ENCODE assay signal across 25 mouse cellular contexts in the genomic region with DNA sequence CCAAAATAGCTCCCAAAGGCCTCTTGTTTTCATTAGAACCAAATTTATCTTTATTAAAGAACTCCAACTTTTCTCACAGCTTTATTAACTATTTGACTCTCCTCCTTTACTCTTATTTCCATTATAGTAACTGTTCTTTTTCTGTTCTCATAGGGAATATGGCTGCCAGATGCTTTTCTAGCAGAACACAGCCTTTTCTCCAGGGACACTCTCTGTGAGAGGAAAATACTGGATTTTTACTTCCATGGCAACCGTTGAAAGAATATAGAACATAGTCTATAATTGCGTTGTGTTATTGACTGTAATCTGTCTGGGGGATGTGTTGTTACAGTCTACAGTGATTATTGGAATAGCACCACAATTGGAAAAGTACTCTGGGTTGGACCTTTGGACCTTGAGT.
A peak's percentile ranks its signal among the peaks of the same experiment; 100 is the strongest.
DNase-seq lines count a peak whose midpoint lies in the region; ATAC-seq and TF ChIP-seq lines count a peak whose summit lies in the region.
"Had no signal": no experiment of that assay in that cellular context is flagged by ENCODE, and none has a peak within 500 bp of the region (broad histone marks: within the 10 kb centered on the region; RNA-seq: fewer than 3 reads in every experiment).

No protein-coding gene starts in this region.

- no peak overlapping the region for H3K9ac ChIP-seq in embryonic facial prominence, embryonic 14.5 days (ENCODE audit: low read depth, low read length)
- H3K9ac ChIP-seq in hindbrain, postnatal 0 days (replicated peaks; ENCODE audit: low read length): no peak overlapping the region
- no peak overlapping the region for H3K9ac ChIP-seq in hindbrain, embryonic 13.5 days
- H3K9ac ChIP-seq in midbrain, embryonic 11.5 days (ENCODE audit: low read length): no peak overlapping the region
- H3K9ac ChIP-seq in midbrain, postnatal 0 days (replicated peaks; ENCODE audit: low read length, poor library complexity, severe bottlenecking): no peak overlapping the region
- no peak overlapping the region for H3K9ac ChIP-seq in midbrain, embryonic 13.5 days (replicated peaks)
- H3K9ac ChIP-seq: embryonic facial prominence, embryonic 13.5 days; forebrain, embryonic 13.5 days; forebrain, embryonic 15.5 days had no signal

- H3K36me3 ChIP-seq in embryonic facial prominence, embryonic 14.5 days (ENCODE audit: control insufficient read depth, insufficient read depth, low read length): no peaks in the 10 kb centered on the region
- H3K36me3 ChIP-seq in embryonic facial prominence, embryonic 10.5 days (replicated peaks): no peaks in the 10 kb centered on the region
- H3K36me3 ChIP-seq in hindbrain, postnatal 0 days (ENCODE audit: insufficient read depth, low read length): no peaks in the 10 kb centered on the region
- H3K36me3 ChIP-seq in hindbrain, embryonic 13.5 days: no peaks in the 10 kb centered on the region
- no peaks in the 10 kb centered on the region for H3K36me3 ChIP-seq in midbrain, embryonic 11.5 days (ENCODE audit: control insufficient read depth, insufficient read depth, low read length)
- no peaks in the 10 kb centered on the region for H3K36me3 ChIP-seq in midbrain, embryonic 10.5 days
- H3K36me3 ChIP-seq in midbrain, postnatal 0 days (ENCODE audit: insufficient read depth, low read length): no peaks in the 10 kb centered on the region
- no peaks in the 10 kb centered on the region for H3K36me3 ChIP-seq in midbrain, embryonic 13.5 days
- H3K36me3 ChIP-seq: embryonic facial prominence, embryonic 13.5 days; forebrain, embryonic 15.5 days; G1E had no signal

- no peak overlapping the region for H3K4me2 ChIP-seq in embryonic facial prominence, embryonic 14.5 days (ENCODE audit: low read depth, low read length)
- no peak overlapping the region for H3K4me2 ChIP-seq in hindbrain, postnatal 0 days (ENCODE audit: low read depth, low read length)
- H3K4me2 ChIP-seq in hindbrain, embryonic 13.5 days: no peak overlapping the region
- H3K4me2 ChIP-seq in midbrain, embryonic 11.5 days: no peak overlapping the region
- no peak overlapping the region for H3K4me2 ChIP-seq in midbrain, postnatal 0 days (ENCODE audit: low read depth, low read length, poor library complexity, severe bottlenecking)
- H3K4me2 ChIP-seq in midbrain, embryonic 13.5 days (replicated peaks): no peak overlapping the region
- H3K4me2 ChIP-seq: embryonic facial prominence, embryonic 13.5 days; forebrain, embryonic 13.5 days; forebrain, embryonic 15.5 days had no signal

- H3K27me3 ChIP-seq in embryonic facial prominence, embryonic 14.5 days (replicated peaks; ENCODE audit: control insufficient read depth, insufficient read depth, low read length): no peaks in the 10 kb centered on the region
- no peaks in the 10 kb centered on the region for H3K27me3 ChIP-seq in embryonic facial prominence, embryonic 10.5 days (replicated peaks; ENCODE audit: low read depth, poor library complexity, severe bottlenecking)
- H3K27me3 ChIP-seq in hindbrain, postnatal 0 days (ENCODE audit: insufficient read depth, low read length): no peaks in the 10 kb centered on the region
- H3K27me3 ChIP-seq in hindbrain, embryonic 13.5 days: no peaks in the 10 kb centered on the region
- no peaks in the 10 kb centered on the region for H3K27me3 ChIP-seq in midbrain, embryonic 11.5 days (ENCODE audit: control insufficient read depth, insufficient read depth, low read length)
- no peaks in the 10 kb centered on the region for H3K27me3 ChIP-seq in midbrain, embryonic 10.5 days (ENCODE audit: low read depth, poor library complexity, severe bottlenecking)
- H3K27me3 ChIP-seq in midbrain, postnatal 0 days (ENCODE audit: insufficient read depth, low read length): no peaks in the 10 kb centered on the region
- no peaks in the 10 kb centered on the region for H3K27me3 ChIP-seq in midbrain, embryonic 13.5 days
- H3K27me3 ChIP-seq: CH12.LX; embryonic facial prominence, embryonic 13.5 days; Patski had no signal

- H3K27ac ChIP-seq in embryonic facial prominence, embryonic 14.5 days (replicated peaks; ENCODE audit: low read depth, low read length): no peak overlapping the region
- no peak overlapping the region for H3K27ac ChIP-seq in embryonic facial prominence, embryonic 10.5 days (replicated peaks)
- no peak overlapping the region for H3K27ac ChIP-seq in hindbrain, postnatal 0 days
- no peak overlapping the region for H3K27ac ChIP-seq in hindbrain, embryonic 13.5 days
- H3K27ac ChIP-seq in midbrain, embryonic 11.5 days (ENCODE audit: low read depth, low read length): no peak overlapping the region
- no peak overlapping the region for H3K27ac ChIP-seq in midbrain, embryonic 10.5 days (replicated peaks)
- H3K27ac ChIP-seq in midbrain, postnatal 0 days (ENCODE audit: low read depth, low read length): no peak overlapping the region
- H3K27ac ChIP-seq in midbrain, embryonic 13.5 days: no peak overlapping the region
- H3K27ac ChIP-seq: embryonic facial prominence, embryonic 13.5 days; forebrain, embryonic 13.5 days; forebrain, embryonic 15.5 days had no signal

- 63% methylated on average over 2 of the region's 2 CpGs for WGBS in embryonic facial prominence, embryonic 14.5 days
- WGBS in embryonic facial prominence, embryonic 10.5 days: 88% methylated on average over 2 of the region's 2 CpGs
- WGBS in hindbrain, postnatal 0 days: 75% methylated on average over 2 of the region's 2 CpGs
- 82% methylated on average over 2 of the region's 2 CpGs for WGBS in hindbrain, embryonic 13.5 days
- 87% methylated on average over 2 of the region's 2 CpGs for WGBS in midbrain, embryonic 11.5 days
- 95% methylated on average over 2 of the region's 2 CpGs for WGBS in midbrain, embryonic 10.5 days
- WGBS in midbrain, postnatal 0 days: 77% methylated on average over 2 of the region's 2 CpGs
- WGBS in midbrain, embryonic 13.5 days: 82% methylated on average over 2 of the region's 2 CpGs

- peak; percentile 79 for DNase-seq in embryonic facial prominence, embryonic 14.5 days (ENCODE audit: low spot score)
- no peak for DNase-seq in embryonic facial prominence, embryonic 10.5 days (ENCODE audit: low spot score)
- DNase-seq in hindbrain, postnatal 0 days (ENCODE audit: low spot score): peak; percentile 23
- peak; percentile 8 for DNase-seq in midbrain, embryonic 11.5 days (ENCODE audit: low spot score, missing footprints)
- DNase-seq in midbrain, embryonic 10.5 days (ENCODE audit: low spot score): no peak
- peak; percentile 48 for DNase-seq in midbrain, postnatal 0 days (ENCODE audit: low spot score)
- DNase-seq: adrenal gland, adult 8-10 months; adrenal gland, postnatal 14 days; adrenal gland, postnatal 36 days; B cell, adult 2 months; cerebellum, adult 11-12 months; cerebellum, adult 2 months; cerebellum, adult 9-10 months; cerebellum, postnatal 10 days; cerebellum, postnatal 25 days had no signal

- no peaks in the 10 kb centered on the region for H3K4me1 ChIP-seq in embryonic facial prominence, embryonic 14.5 days (ENCODE audit: control insufficient read depth, insufficient read depth, low read length)
- no peaks in the 10 kb centered on the region for H3K4me1 ChIP-seq in embryonic facial prominence, embryonic 10.5 days
- no peaks in the 10 kb centered on the region for H3K4me1 ChIP-seq in hindbrain, postnatal 0 days (ENCODE audit: insufficient read depth, low read length)
- H3K4me1 ChIP-seq in hindbrain, embryonic 13.5 days (replicated peaks): no peaks in the 10 kb centered on the region
- no peaks in the 10 kb centered on the region for H3K4me1 ChIP-seq in midbrain, embryonic 11.5 days (ENCODE audit: control insufficient read depth, insufficient read depth, low read length)
- no peaks in the 10 kb centered on the region for H3K4me1 ChIP-seq in midbrain, embryonic 10.5 days
- H3K4me1 ChIP-seq in midbrain, postnatal 0 days (ENCODE audit: insufficient read depth, low read length): no peaks in the 10 kb centered on the region
- H3K4me1 ChIP-seq in midbrain, embryonic 13.5 days (replicated peaks): no peaks in the 10 kb centered on the region; the same call in 1 of the 2 replicates
- H3K4me1 ChIP-seq: embryonic facial prominence, embryonic 13.5 days had no signal

- peaks cover 10% of the 10 kb centered on the region; the same call in 1 of the 2 replicates for H3K9me3 ChIP-seq in embryonic facial prominence, embryonic 14.5 days (ENCODE audit: control insufficient read depth, low read length)
- H3K9me3 ChIP-seq in embryonic facial prominence, embryonic 10.5 days: peaks cover 10% of the 10 kb centered on the region; the same call in 1 of the 2 replicates
- peaks cover 4% of the 10 kb centered on the region; the same call in 1 of the 2 replicates for H3K9me3 ChIP-seq in hindbrain, postnatal 0 days (ENCODE audit: low read length)
- H3K9me3 ChIP-seq in hindbrain, embryonic 13.5 days: peaks cover 12% of the 10 kb centered on the region; the same call in 1 of the 2 replicates
- no peaks in the 10 kb centered on the region for H3K9me3 ChIP-seq in midbrain, embryonic 11.5 days (ENCODE audit: control insufficient read depth, low read length)
- H3K9me3 ChIP-seq in midbrain, embryonic 10.5 days (replicated peaks): peaks cover 7% of the 10 kb centered on the region; the same call in 1 of the 2 replicates
- H3K9me3 ChIP-seq in midbrain, postnatal 0 days (ENCODE audit: low read length): 0 out of 2 replicates have a peak, but pooled peaks cover 4% of the 10 kb centered on the region
- H3K9me3 ChIP-seq in midbrain, embryonic 13.5 days: no peaks in the 10 kb centered on the region
- H3K9me3 ChIP-seq: forebrain, embryonic 13.5 days; forebrain, embryonic 15.5 days; G1E had no signal

- H3K4me3 ChIP-seq in embryonic facial prominence, embryonic 14.5 days (ENCODE audit: low read depth, low read length): no peak overlapping the region
- no peak overlapping the region for H3K4me3 ChIP-seq in embryonic facial prominence, embryonic 10.5 days
- H3K4me3 ChIP-seq in hindbrain, postnatal 0 days (ENCODE audit: low read length): no peak overlapping the region
- no peak overlapping the region for H3K4me3 ChIP-seq in hindbrain, embryonic 13.5 days
- H3K4me3 ChIP-seq in midbrain, embryonic 11.5 days (ENCODE audit: low read depth, low read length): no peak overlapping the region
- H3K4me3 ChIP-seq in midbrain, embryonic 10.5 days: no peak overlapping the region
- no peak overlapping the region for H3K4me3 ChIP-seq in midbrain, postnatal 0 days (ENCODE audit: low read depth, low read length)
- no peak overlapping the region for H3K4me3 ChIP-seq in midbrain, embryonic 13.5 days (replicated peaks)
- H3K4me3 ChIP-seq: embryonic facial prominence, embryonic 13.5 days; forebrain, embryonic 13.5 days; forebrain, embryonic 15.5 days had no signal

- ATAC-seq in embryonic facial prominence, embryonic 14.5 days (ENCODE audit: low read depth): 0 out of 2 replicates have a peak, but pooled peaks have one; percentile 30
- no peak for ATAC-seq in hindbrain, postnatal 0 days
- ATAC-seq in hindbrain, embryonic 13.5 days (ENCODE audit: low FRiP score): no peak
- ATAC-seq in midbrain, embryonic 11.5 days (ENCODE audit: low FRiP score): no peak
- no peak for ATAC-seq in midbrain, postnatal 0 days (ENCODE audit: low FRiP score)
- no peak for ATAC-seq in midbrain, embryonic 13.5 days
- ATAC-seq: activated CD4-positive, CD25-positive, alpha-beta regulatory T cell, adult 4 months; CD4-positive, CD25-positive, alpha-beta regulatory T cell, adult 4 months; forebrain, embryonic 13.5 days; forebrain, embryonic 15.5 days; Patski had no signal

- TF ChIP-seq CTCF in hindbrain, postnatal 0 days (IDR thresholded peaks at IDR 0.05; ENCODE audit: low read depth): no peak
- no peak for TF ChIP-seq CTCF in midbrain, postnatal 0 days (IDR thresholded peaks at IDR 0.05)

Comparison
In these comparisons a context has a peak if more than half of its experiments do, and no peak if none do; other contexts are left out.
1. DNase-seq: peak in embryonic facial prominence, embryonic 14.5 days (single experiment), hindbrain, postnatal 0 days (single experiment), midbrain, embryonic 11.5 days (single experiment) and midbrain, postnatal 0 days (single experiment); none in embryonic facial prominence, embryonic 10.5 days (single experiment) and midbrain, embryonic 10.5 days (single experiment).